Mouse (Mus musculus) MEL (cell line): ENCODE results near the gene Rassf5.
A peak's percentile ranks its signal among the peaks of the same experiment; 100 is the strongest.

Experiments used
- CHD2 ChIP-seq: IDR thresholded peaks from 2 replicates; pipeline ENCODE4 v1.6.1; 2011; ENCODE audit warnings: low read length, improper control_type of control experiment
- CTCF ChIP-seq, 3 experiments: IDR thresholded peaks in 2 of 3; conservative IDR thresholded peaks in 1 of 3; 2 replicates each; pipeline ENCODE4 v1.5.1; 2011 to 2012; ENCODE audit warnings: low read length in 3 of 3, low read depth in 2 of 3, mild to moderate bottlenecking in 2 of 3, improper control_type of control experiment in 1 of 3, inconsistent platforms in 1 of 3, mixed read lengths in 1 of 3, moderate library complexity in 1 of 3; ENCODE audit not compliant: control insufficient read depth in 1 of 3, insufficient read depth in 1 of 3, poor library complexity in 1 of 3, severe bottlenecking in 1 of 3
- EP300 ChIP-seq, 2 experiments: IDR thresholded peaks; 2 replicates each; pipeline ENCODE4 v1.6.1; 2011; ENCODE audit warnings: improper control_type of control experiment in 2 of 2, low read length in 2 of 2, low read depth in 1 of 2, mild to moderate bottlenecking in 1 of 2
- MYC ChIP-seq: IDR thresholded peaks from 2 replicates; pipeline ENCODE4 v1.6.1; 2011; ENCODE audit warnings: low read depth, mild to moderate bottlenecking, low read length, improper control_type of control experiment, moderate library complexity
- NRF1 ChIP-seq: IDR thresholded peaks from 2 replicates; pipeline ENCODE4 v1.6.1; 2014; ENCODE audit warnings: low read depth, mild to moderate bottlenecking, inconsistent platforms, low read length, improper control_type of control experiment, moderate library complexity; ENCODE audit not compliant: poor library complexity, insufficient read depth, severe bottlenecking
- POLR2A ChIP-seq, 2 experiments: IDR thresholded peaks; 2 replicates each; pipeline ENCODE4 v1.6.1; 2011 to 2012; ENCODE audit warnings: low read length in 2 of 2, mild to moderate bottlenecking in 2 of 2, control low read depth in 1 of 2, improper control_type of control experiment in 1 of 2, low read depth in 1 of 2, moderate library complexity in 1 of 2; ENCODE audit not compliant: control insufficient read depth in 1 of 2, insufficient read depth in 1 of 2, poor library complexity in 1 of 2
- ZNF384 ChIP-seq: IDR thresholded peaks from 2 replicates; pipeline ENCODE4 v1.6.1; 2012; ENCODE audit warnings: low read depth, mild to moderate bottlenecking, inconsistent platforms, low read length, improper control_type of control experiment

DNA sequence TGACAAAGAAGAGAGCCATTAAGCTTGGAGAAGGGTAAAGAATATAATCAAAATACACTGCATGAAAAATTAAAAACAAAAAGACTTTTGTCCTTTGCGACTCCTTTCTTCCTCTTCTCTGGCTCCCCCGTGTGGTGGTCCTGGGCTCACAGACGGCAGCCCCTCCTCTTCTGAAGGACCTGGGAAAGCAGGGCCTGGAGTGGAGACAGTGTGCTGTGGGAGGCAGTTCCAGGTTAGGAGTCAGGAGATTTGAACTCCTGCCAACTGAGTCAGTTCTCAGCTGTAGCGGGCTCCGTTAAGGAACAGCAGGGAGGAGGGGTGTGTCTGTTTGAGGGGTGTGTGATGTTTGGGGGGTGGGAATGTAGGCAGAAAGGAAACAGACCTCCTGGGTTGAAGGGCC, 37.5 kb downstream of the Rassf5 start:
- peak; percentile 69 to 93 (median 90) for TF ChIP-seq CTCF (IDR thresholded peaks at IDR 0.05 in 2 of 3, conservative IDR thresholded peaks at IDR 0.05 in 1 of 3; ENCODE audit: control insufficient read depth in 1 of 3, insufficient read depth in 1 of 3, low read depth in 2 of 3, low read length in 3 of 3, poor library complexity in 1 of 3, severe bottlenecking in 1 of 3)
- no peak for TF ChIP-seq POLR2A (IDR thresholded peaks at IDR 0.05; ENCODE audit: control insufficient read depth in 1 of 2, insufficient read depth in 1 of 2, low read depth in 1 of 2, low read length in 2 of 2, poor library complexity in 1 of 2)
- TF ChIP-seq CHD2: no peak
- TF ChIP-seq NRF1: no peak
- TF ChIP-seq EP300 (IDR thresholded peaks at IDR 0.05; ENCODE audit: low read depth in 1 of 2, low read length in 2 of 2): no peak
- TF ChIP-seq ZNF384: no peak
- TF ChIP-seq MYC: no peak
